Mouse (Mus musculus): ENCODE results near the gene Ccna1.

DNA sequence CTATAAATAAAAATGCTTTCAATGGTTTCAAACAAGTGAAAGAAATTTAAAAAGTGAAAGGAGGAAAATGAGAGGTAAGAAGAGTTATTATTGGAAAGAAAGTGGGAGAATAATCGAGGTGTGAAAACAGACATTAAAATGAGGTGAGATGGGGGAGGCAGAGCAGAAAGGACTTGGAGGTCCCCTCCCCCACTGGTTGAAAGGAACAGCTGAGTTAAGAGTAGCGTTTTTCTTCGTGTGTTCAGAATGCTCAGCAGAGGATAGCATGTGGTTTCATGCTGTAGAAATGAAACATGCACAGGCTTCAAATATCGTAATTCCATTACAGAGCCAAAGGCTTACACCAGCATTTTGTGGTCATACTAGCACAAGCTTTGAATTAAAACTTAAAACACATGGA is 42.8 kb downstream of the Ccna1 start:
- TF ChIP-seq CTCF (IDR thresholded peaks at IDR 0.05; ENCODE audit: low read depth, low read length) (no peak), POLR2A (IDR thresholded peaks at IDR 0.05; ENCODE audit: borderline replicate concordance, low read depth, low read length) (no peak)
